Mouse (Mus musculus) liver (tissue): Measurements from ENCODE around the gene Cd244a.

ENCODE experiments used
- DNase-seq: peaks from one replicate; pipeline ENCODE4 v3.0.0-alpha.2; 2020; ENCODE audit warnings: mixed read lengths

The Cd244a gene

GRCm38 (mm10) chr1:171558898-171559297 is at the start of gene Cd244a:
Gene Cd244a, plus strand, starts transcription at chr1:171559193.
- DNase-seq, result peak; percentile 7

- DNase-seq, result no peak
These were observed 45.8 kb upstream of the Cd244a start for GRCm38 (mm10) chr1:171513234-171513633.

- DNase-seq, result no peak
These were observed 45.2 kb upstream of the Cd244a start for GRCm38 (mm10) chr1:171513760-171514159.

- DNase-seq, result no peak
These were observed 44.0 kb upstream of the Cd244a start for GRCm38 (mm10) chr1:171515039-171515438.

- no peak for DNase-seq
These were observed 43.4 kb upstream of the Cd244a start for GRCm38 (mm10) chr1:171515557-171515956.

- no peak for DNase-seq
These were observed 27.6 kb upstream of the Cd244a start for GRCm38 (mm10) chr1:171531367-171531766.

- no peak for DNase-seq
These were observed 26.2 kb upstream of the Cd244a start for GRCm38 (mm10) chr1:171532830-171533229.

GRCm38 (mm10) chr1:171534557-171534956 is 24.4 kb upstream of the Cd244a start:
- DNase-seq, result no peak

- no peak for DNase-seq
These were observed 23.8 kb upstream of the Cd244a start, which contains the start of gene Itln1 for GRCm38 (mm10) chr1:171535194-171535593. Gene Itln1, minus strand, starts transcription at chr1:171535294.

- no peak for DNase-seq
These were observed 18.3 kb upstream of the Cd244a start for GRCm38 (mm10) chr1:171540694-171541093.

- no peak for DNase-seq
These were observed 7.7 kb upstream of the Cd244a start for GRCm38 (mm10) chr1:171551326-171551725.

GRCm38 (mm10) chr1:171552230-171552629 is 6.8 kb upstream of the Cd244a start:
- no peak for DNase-seq

- DNase-seq, result no peak
These were observed 5.3 kb upstream of the Cd244a start for GRCm38 (mm10) chr1:171553359-171554341.

GRCm38 (mm10) chr1:171556366-171556765 is 2.6 kb upstream of the Cd244a start:
- DNase-seq, result no peak

GRCm38 (mm10) chr1:171558407-171558806 is 586 bp upstream of the Cd244a start:
- DNase-seq, result no peak

GRCm38 (mm10) chr1:171560262-171560661 is 1.3 kb downstream of the Cd244a start:
- DNase-seq, result no peak

- DNase-seq, result no peak
These were observed 2.2 kb downstream of the Cd244a start for GRCm38 (mm10) chr1:171561200-171561599.

GRCm38 (mm10) chr1:171561639-171562225 is 2.7 kb downstream of the Cd244a start:
- peak; percentile 30 for DNase-seq

- no peak for DNase-seq
These were observed 4.0 kb downstream of the Cd244a start for GRCm38 (mm10) chr1:171563042-171563441.

- DNase-seq, result peak; percentile 31
These were observed 5.3 kb downstream of the Cd244a start for GRCm38 (mm10) chr1:171564247-171564646.

- DNase-seq, result no peak
These were observed 6.9 kb downstream of the Cd244a start for GRCm38 (mm10) chr1:171565888-171566287.

- peak; percentile 53 for DNase-seq
These were observed 7.8 kb downstream of the Cd244a start for GRCm38 (mm10) chr1:171566777-171567176.

- no peak for DNase-seq
These were observed 9.4 kb downstream of the Cd244a start for GRCm38 (mm10) chr1:171568436-171568835.

GRCm38 (mm10) chr1:171577168-171577567 is 18.2 kb downstream of the Cd244a start:
- DNase-seq, result no peak
